In genomic region chr7:27335011-27335720, GRCm38 (mm10) we compare ENCODE assay signal across 10 mouse cellular contexts. TPM values are rescaled to one million over a fixed set of nuclear protein-coding genes. Genes with fewer than 3 reads are reported as not detected.
DNase-seq lines count a peak whose midpoint lies in the region; ATAC-seq lines count a peak whose summit lies in the region.
"Had no signal": no experiment of that assay in that cellular context is flagged by ENCODE, and none has a peak within 500 bp of the region (broad histone marks: within the 10 kb centered on the region; RNA-seq: fewer than 3 reads in every experiment).

No protein-coding gene starts in this region.

- 42% methylated on average over 15 of the region's 15 CpGs for WGBS in heart, embryonic 12.5 days
- 62% methylated on average over 15 of the region's 15 CpGs for WGBS in midbrain, embryonic 10.5 days
- 58% methylated on average over 15 of the region's 15 CpGs for WGBS in midbrain, embryonic 11.5 days
- WGBS in hindbrain, embryonic 13.5 days: 55% methylated on average over 15 of the region's 15 CpGs
- 44% methylated on average over 15 of the region's 15 CpGs for WGBS in stomach, embryonic 16.5 days

- no peak for ATAC-seq in heart, embryonic 12.5 days (ENCODE audit: insufficient number of reproducible peaks, low FRiP score)
- no peak for ATAC-seq in midbrain, embryonic 11.5 days (ENCODE audit: low FRiP score)
- 0 out of 2 replicates have a peak, but pooled peaks have one; percentile 1 for ATAC-seq in hindbrain, embryonic 13.5 days (ENCODE audit: low FRiP score)
- ATAC-seq in stomach, embryonic 16.5 days (ENCODE audit: insufficient read depth, low FRiP score): no peak
- no peak for ATAC-seq in activated CD4-positive, CD25-positive, alpha-beta regulatory T cell, adult 4 months

- H3K4me2 ChIP-seq in heart, embryonic 12.5 days: peak overlapping the region; percentile 95
- no peak overlapping the region for H3K4me2 ChIP-seq in midbrain, embryonic 11.5 days
- H3K4me2 ChIP-seq in hindbrain, embryonic 13.5 days: no peak overlapping the region; the same call in 1 of the 2 replicates
- peak overlapping the region; percentile 85 for H3K4me2 ChIP-seq in stomach, embryonic 16.5 days (ENCODE audit: low read depth, low read length)

- H3K9me3 ChIP-seq in heart, embryonic 12.5 days (replicated peaks): no peaks in the 10 kb centered on the region
- no peaks in the 10 kb centered on the region for H3K9me3 ChIP-seq in midbrain, embryonic 10.5 days (replicated peaks)
- H3K9me3 ChIP-seq in midbrain, embryonic 11.5 days (ENCODE audit: control insufficient read depth, low read length): no peaks in the 10 kb centered on the region
- no peaks in the 10 kb centered on the region for H3K9me3 ChIP-seq in hindbrain, embryonic 13.5 days
- no peaks in the 10 kb centered on the region for H3K9me3 ChIP-seq in stomach, embryonic 16.5 days (replicated peaks; ENCODE audit: control insufficient read depth, low read length)
- H3K9me3 ChIP-seq: neural tube, embryonic 13.5 days had no signal

- H3K27ac ChIP-seq in heart, embryonic 12.5 days (ENCODE audit: poor library complexity, severe bottlenecking): peak overlapping the region; percentile 84
- no peak overlapping the region for H3K27ac ChIP-seq in midbrain, embryonic 10.5 days (replicated peaks)
- no peak overlapping the region for H3K27ac ChIP-seq in midbrain, embryonic 11.5 days (ENCODE audit: low read depth, low read length)
- no peak overlapping the region for H3K27ac ChIP-seq in hindbrain, embryonic 13.5 days
- H3K27ac ChIP-seq in stomach, embryonic 16.5 days (ENCODE audit: low read length): peak overlapping the region; percentile 98
- H3K27ac ChIP-seq: neural tube, embryonic 13.5 days had no signal

- H3K9ac ChIP-seq in heart, embryonic 12.5 days: 0 out of 2 replicates have a peak overlapping the region, but pooled peaks have one; percentile 32
- no peak overlapping the region; the same call in 1 of the 2 replicates for H3K9ac ChIP-seq in midbrain, embryonic 11.5 days (ENCODE audit: low read length)
- no peak overlapping the region for H3K9ac ChIP-seq in hindbrain, embryonic 13.5 days
- H3K9ac ChIP-seq in stomach, embryonic 16.5 days (ENCODE audit: low read length): peak overlapping the region; percentile 96

- DNase-seq in heart, postnatal 14 days: no peak
- no peak for DNase-seq in midbrain, embryonic 10.5 days (ENCODE audit: low spot score)
- no peak for DNase-seq in midbrain, embryonic 11.5 days (ENCODE audit: low spot score, missing footprints)
- no peak for DNase-seq in left cerebral cortex, postnatal 14 days (ENCODE audit: low spot score in 2 of 2)

- no peaks in the 10 kb centered on the region for H3K36me3 ChIP-seq in heart, embryonic 12.5 days
- H3K36me3 ChIP-seq in midbrain, embryonic 10.5 days: no peaks in the 10 kb centered on the region
- H3K36me3 ChIP-seq in midbrain, embryonic 11.5 days (ENCODE audit: control insufficient read depth, insufficient read depth, low read length): no peaks in the 10 kb centered on the region
- H3K36me3 ChIP-seq in hindbrain, embryonic 13.5 days: no peaks in the 10 kb centered on the region
- no peaks in the 10 kb centered on the region for H3K36me3 ChIP-seq in stomach, embryonic 16.5 days (ENCODE audit: control insufficient read depth, insufficient read depth, low read length)
- H3K36me3 ChIP-seq: neural tube, embryonic 13.5 days had no signal

- peaks cover 56% of the 10 kb centered on the region for H3K4me1 ChIP-seq in heart, embryonic 12.5 days (replicated peaks)
- peaks cover 77% of the 10 kb centered on the region for H3K4me1 ChIP-seq in midbrain, embryonic 10.5 days
- peaks cover 47% of the 10 kb centered on the region for H3K4me1 ChIP-seq in midbrain, embryonic 11.5 days (ENCODE audit: control insufficient read depth, insufficient read depth, low read length)
- H3K4me1 ChIP-seq in hindbrain, embryonic 13.5 days (replicated peaks): peaks cover 79% of the 10 kb centered on the region
- H3K4me1 ChIP-seq in stomach, embryonic 16.5 days (ENCODE audit: control insufficient read depth, insufficient read depth, low read length): peaks cover 48% of the 10 kb centered on the region

- H3K27me3 ChIP-seq in heart, embryonic 12.5 days (replicated peaks): peaks cover 82% of the 10 kb centered on the region
- H3K27me3 ChIP-seq in midbrain, embryonic 10.5 days (ENCODE audit: low read depth, poor library complexity, severe bottlenecking): peaks cover 95% of the 10 kb centered on the region
- H3K27me3 ChIP-seq in midbrain, embryonic 11.5 days (ENCODE audit: control insufficient read depth, insufficient read depth, low read length): peaks cover 72% of the 10 kb centered on the region
- peaks cover 89% of the 10 kb centered on the region for H3K27me3 ChIP-seq in hindbrain, embryonic 13.5 days
- peaks cover 20% of the 10 kb centered on the region for H3K27me3 ChIP-seq in stomach, embryonic 16.5 days (ENCODE audit: control insufficient read depth, insufficient read depth, low read length)

- H3K4me3 ChIP-seq in heart, embryonic 12.5 days: peak overlapping the region; percentile 70
- H3K4me3 ChIP-seq in midbrain, embryonic 10.5 days: peak overlapping the region; percentile 55; the same call in 1 of the 2 replicates
- H3K4me3 ChIP-seq in midbrain, embryonic 11.5 days (ENCODE audit: low read depth, low read length): no peak overlapping the region; the same call in 1 of the 2 replicates
- peak overlapping the region; percentile 29; the same call in 1 of the 2 replicates for H3K4me3 ChIP-seq in hindbrain, embryonic 13.5 days
- H3K4me3 ChIP-seq in stomach, embryonic 16.5 days (replicated peaks; ENCODE audit: low read length): peak overlapping the region; percentile 75; the same call in 1 of the 2 replicates

- intact Hi-C loops in heart, postnatal 14 days (cut with DNase I): loop anchor here (5.0 kb wide), 2 partner anchors 172 to 352 kb away; partner anchors contain the start of gene Zfp607b
- intact Hi-C loops in left cerebral cortex, postnatal 14 days (cut with DNase I): loop anchor here (5.0 to 10.0 kb wide), 4 partner anchors 47 to 350 kb away; partner anchors contain the start of gene Zfp607b

RNA-seq across cellular contexts. Expression of gene Ltbp4, which starts 2.3 kb away (rescaled TPM):
- polyA plus RNA-seq in heart, embryonic 12.5 days (2016; fragmentation: Nextera tagmentation; extraction: Ambion mirVana): 53.9 and 57.1 TPM in 2 replicates
- total RNA-seq in heart, postnatal 14 days (2021): 100 to 1,000 TPM; 354 to 358 TPM
- polyA plus RNA-seq in midbrain, embryonic 10.5 days (2016; fragmentation: Nextera tagmentation; extraction: Ambion mirVana): 7.0 and 9.0 TPM in 2 replicates
- 2.9 and 5.8 TPM in 2 replicates for polyA plus RNA-seq in midbrain, embryonic 11.5 days (2014; fragmentation: Nextera tagmentation; extraction: Ambion mirVana)
- 5.4 and 6.0 TPM in 2 replicates for polyA plus RNA-seq in hindbrain, embryonic 13.5 days (2015; fragmentation: Nextera tagmentation; extraction: Ambion mirVana)
- 170 and 202 TPM in 2 replicates for polyA plus RNA-seq in stomach, embryonic 16.5 days (2015; fragmentation: Nextera tagmentation; extraction: Ambion mirVana)
- 10 to 100 TPM; 62.5 to 62.6 TPM for total RNA-seq in left cerebral cortex, postnatal 14 days (2021)
- polyA plus RNA-seq in activated CD4-positive, CD25-positive, alpha-beta regulatory T cell, adult 4 months (2017; shearing (Covaris generic)): 1 to 10 TPM in 1 of 2 experiments, under 1 TPM in 1; 0.94 to 1.3 TPM

RNA-seq across cellular contexts. Expression of gene Shkbp1, which starts 20.7 kb away (rescaled TPM):
- polyA plus RNA-seq in heart, embryonic 12.5 days (2016; fragmentation: Nextera tagmentation; extraction: Ambion mirVana): 35.4 and 39.4 TPM in 2 replicates
- total RNA-seq in heart, postnatal 14 days (2021): 1 to 10 TPM; 8.6 to 9.7 TPM
- polyA plus RNA-seq in midbrain, embryonic 10.5 days (2016; fragmentation: Nextera tagmentation; extraction: Ambion mirVana): 71.7 and 77.2 TPM in 2 replicates
- polyA plus RNA-seq in midbrain, embryonic 11.5 days (2014; fragmentation: Nextera tagmentation; extraction: Ambion mirVana): 45.9 and 50.7 TPM in 2 replicates
- 61.8 and 62.5 TPM in 2 replicates for polyA plus RNA-seq in hindbrain, embryonic 13.5 days (2015; fragmentation: Nextera tagmentation; extraction: Ambion mirVana)
- polyA plus RNA-seq in stomach, embryonic 16.5 days (2015; fragmentation: Nextera tagmentation; extraction: Ambion mirVana): 41.0 and 41.7 TPM in 2 replicates
- total RNA-seq in left cerebral cortex, postnatal 14 days (2021): 10 to 100 TPM; 22.2 to 27.4 TPM
- polyA plus RNA-seq in activated CD4-positive, CD25-positive, alpha-beta regulatory T cell, adult 4 months (2017; shearing (Covaris generic)): 10 to 100 TPM; 48.9 to 66.0 TPM

RNA-seq across cellular contexts. Expression of gene Gm20479, which starts 22.1 kb away (rescaled TPM):
- 1.2 and 1.5 TPM in 2 replicates for polyA plus RNA-seq in heart, embryonic 12.5 days (2016; fragmentation: Nextera tagmentation; extraction: Ambion mirVana)
- under 1 TPM in 1 of 2 experiments, not detected in 1; 0.76 TPM for total RNA-seq in heart, postnatal 14 days (2021)
- polyA plus RNA-seq in midbrain, embryonic 10.5 days (2016; fragmentation: Nextera tagmentation; extraction: Ambion mirVana): 0.48 and 0.82 TPM in 2 replicates
- not detected in 2 replicates for polyA plus RNA-seq in midbrain, embryonic 11.5 days (2014; fragmentation: Nextera tagmentation; extraction: Ambion mirVana)
- not detected in 2 replicates for polyA plus RNA-seq in hindbrain, embryonic 13.5 days (2015; fragmentation: Nextera tagmentation; extraction: Ambion mirVana)
- polyA plus RNA-seq in stomach, embryonic 16.5 days (2015; fragmentation: Nextera tagmentation; extraction: Ambion mirVana): 3.0 TPM in 1 of 2 replicates, not detected in the other
- not detected for total RNA-seq in left cerebral cortex, postnatal 14 days (2021)
- polyA plus RNA-seq in activated CD4-positive, CD25-positive, alpha-beta regulatory T cell, adult 4 months (2017; shearing (Covaris generic)): 1 to 10 TPM; 1.4 to 3.3 TPM
- total RNA-seq: left cerebral cortex, adult 8-10 months had no signal
- polyA plus RNA-seq: neural tube, embryonic 13.5 days had no signal

Comparison
In these comparisons a context has a peak if more than half of its experiments do, and no peak if none do; other contexts are left out.
1. H3K27ac ChIP-seq: peak in heart, embryonic 12.5 days (single experiment) and stomach, embryonic 16.5 days (single experiment); none in midbrain, embryonic 10.5 days (single experiment), midbrain, embryonic 11.5 days (single experiment) and hindbrain, embryonic 13.5 days (single experiment).
2. H3K4me2 ChIP-seq: peak in heart, embryonic 12.5 days (single experiment) and stomach, embryonic 16.5 days (single experiment); none in midbrain, embryonic 11.5 days (single experiment) and hindbrain, embryonic 13.5 days (single experiment).
3. H3K9ac ChIP-seq: peak in heart, embryonic 12.5 days (single experiment) and stomach, embryonic 16.5 days (single experiment); none in midbrain, embryonic 11.5 days (single experiment) and hindbrain, embryonic 13.5 days (single experiment).